Mouse (Mus musculus) ES-E14 (cell line): ENCODE data around the gene Tead1. TPM values are rescaled to one million over a fixed set of nuclear protein-coding genes. Genes with fewer than 3 reads are reported as not detected.

Experiments
- DNase-seq: peaks from one replicate; pipeline ENCODE4 v3.0.0-alpha.2; 2013; ENCODE audit warnings: low read depth, low spot score
- H3K27ac ChIP-seq: 2 replicates; pipeline ENCODE4 v1.5.1; 2012; ENCODE audit warnings: low read depth, mild to moderate bottlenecking, low read length, moderate library complexity, mixed read lengths; ENCODE audit not compliant: poor library complexity, insufficient read depth, severe bottlenecking
- H3K36me3 ChIP-seq: 2 replicates; pipeline ENCODE4 v1.6.1; 2012; ENCODE audit warnings: mild to moderate bottlenecking, low read length, moderate library complexity, mixed read lengths; ENCODE audit not compliant: control insufficient read depth, poor library complexity, insufficient read depth, severe bottlenecking
- H3K4me1 ChIP-seq, 2 experiments: fragments of 150-350 bp in 1 of 2; sonication (generic) in 1 of 2; 2 replicates each; pipeline ENCODE4 v1.6.1; 2012; ENCODE audit warnings: low read length in 2 of 2, mild to moderate bottlenecking in 1 of 2, mixed read lengths in 1 of 2; ENCODE audit not compliant: control insufficient read depth in 2 of 2, insufficient read depth in 2 of 2, poor library complexity in 1 of 2
- H3K4me3 ChIP-seq, 2 experiments: fragments of 150-350 bp in 1 of 2; sonication (generic) in 1 of 2; 2 replicates each; pipeline ENCODE4 v1.5.1; 2012; ENCODE audit warnings: low read length in 2 of 2, low read depth in 1 of 2, mild to moderate bottlenecking in 1 of 2, mixed read lengths in 1 of 2; ENCODE audit not compliant: insufficient read depth in 1 of 2, poor library complexity in 1 of 2, severe bottlenecking in 1 of 2
- H3K9ac ChIP-seq: 2 replicates; pipeline ENCODE4 v1.6.1; 2012; ENCODE audit warnings: low read depth, mild to moderate bottlenecking, low read length, mixed read lengths; ENCODE audit not compliant: poor library complexity, insufficient read depth, severe bottlenecking
- H3K9me3 ChIP-seq: fragments of 150-350 bp; sonication (generic); 2 replicates; pipeline ENCODE4 v1.6.1; 2012; ENCODE audit warnings: low read depth, mild to moderate bottlenecking, low read length; ENCODE audit not compliant: control insufficient read depth, insufficient read depth
- CHD2 ChIP-seq: IDR thresholded peaks from 2 replicates; pipeline ENCODE4 v1.6.1; 2014; ENCODE audit warnings: mild to moderate bottlenecking, low read depth, low read length, inconsistent platforms
- HCFC1 ChIP-seq: IDR thresholded peaks from 2 replicates; pipeline ENCODE4 v1.6.1; 2012; ENCODE audit warnings: low read length, inconsistent platforms, borderline replicate concordance; ENCODE audit not compliant: insufficient read depth
- MAFK ChIP-seq: IDR thresholded peaks from 2 replicates; pipeline ENCODE4 v1.6.1; 2014; ENCODE audit warnings: mild to moderate bottlenecking, low read depth, low read length, inconsistent platforms; ENCODE audit not compliant: insufficient read depth
- ZC3H11A ChIP-seq: IDR thresholded peaks from 2 replicates; pipeline ENCODE4 v1.6.1; 2012; ENCODE audit warnings: low read depth, mild to moderate bottlenecking, inconsistent platforms, low read length, borderline replicate concordance
- ZNF384 ChIP-seq: IDR thresholded peaks from 2 replicates; pipeline ENCODE4 v1.6.1; 2012; ENCODE audit warnings: low read depth, low read length, inconsistent platforms
- in situ Hi-C, 2 experiments: fragments of 600-800 bp; cut with MboI; formaldehyde crosslinking; loops; one replicate each; pipeline ENCODE4 v1.15.1; 2025; ENCODE audit warnings: low sequenced_read_pairs in 2 of 2, inconsistent platforms in 1 of 2; ENCODE audit not compliant: unreplicated experiment in 2 of 2
- total RNA-seq: library from RNA; depleted of rRNA; stranded (reverse); fragments of 300-350 nt; gene quantifications from 2 replicates; pipeline ENCODE4 v1.2.3, GENCODE M21; 2012

Gene Tead1
- total RNA-seq, 1 experiment = 90.5 TPM

DNA sequence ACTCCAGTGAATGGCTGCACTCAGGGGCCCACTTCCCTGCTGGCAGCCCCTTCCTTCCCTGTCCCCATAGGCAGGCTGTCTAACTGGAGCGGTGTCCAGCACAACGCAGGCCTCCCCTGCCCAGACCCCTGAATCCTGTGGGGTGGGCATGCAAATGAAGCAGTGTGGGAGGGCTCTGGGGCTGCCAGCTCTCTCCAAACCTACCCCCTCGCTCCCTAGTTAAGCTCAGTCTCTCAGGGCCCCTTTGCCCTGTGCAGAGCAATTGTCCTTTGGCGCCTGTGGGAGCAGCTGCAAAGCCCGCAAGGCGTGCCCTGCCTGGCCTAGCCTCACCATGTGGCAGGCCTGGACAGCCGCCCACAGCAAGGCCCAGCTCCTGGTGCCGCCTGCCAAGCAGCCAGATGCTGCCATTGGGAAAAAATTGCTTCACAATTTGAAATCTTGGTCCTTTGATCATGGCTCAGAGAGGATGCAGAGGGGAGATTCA is 204.7 kb downstream of the Tead1 start:
- in situ Hi-C loops = no loop called here
- TF ChIP-seq ZC3H11A (no peak), MAFK (no peak), CHD2 (no peak), HCFC1 (no peak), ZNF384 (no peak)
- Histone ChIP-seq H3K4me3 (no peak overlapping the region), H3K27ac (no peak overlapping the region; the same call in 1 of the 2 replicates), H3K9ac (no peak overlapping the region), H3K36me3 (peaks cover 10% of the 10 kb centered on the region), H3K9me3 (no peaks in the 10 kb centered on the region), H3K4me1 (peaks cover 0 to 5% of the 10 kb centered on the region in 2 experiments; a peak in 2 of 4 replicates)
- DNase-seq = no peak

DNA sequence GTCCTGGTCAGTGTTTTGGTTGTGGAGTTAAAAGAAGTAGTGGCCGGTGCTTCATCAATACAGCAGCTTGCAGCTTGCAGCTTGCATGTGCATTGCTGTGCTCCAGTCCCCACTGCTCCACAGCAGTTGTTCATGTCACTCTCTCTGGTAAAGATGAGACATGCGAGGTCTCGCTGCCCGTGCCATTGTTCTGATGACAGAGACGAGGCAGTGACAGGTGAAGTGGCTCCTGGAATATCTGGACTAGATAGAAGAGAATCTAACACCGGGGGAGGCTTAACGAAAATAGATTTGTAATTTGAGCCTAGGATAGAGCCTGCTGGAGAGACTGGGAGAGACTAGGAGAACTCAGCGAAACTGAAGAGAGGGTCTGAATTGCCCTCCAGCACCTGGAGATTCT is 206.4 kb downstream of the Tead1 start:
- no peak overlapping the region for H3K27ac ChIP-seq
- no peak overlapping the region for H3K4me3 ChIP-seq
- TF ChIP-seq MAFK (no peak), HCFC1 (no peak), CHD2 (no peak), ZNF384 (no peak), ZC3H11A (no peak)
- H3K9me3 ChIP-seq = no peaks in the 10 kb centered on the region
- no peak for DNase-seq
- H3K9ac ChIP-seq = no peak overlapping the region
- in situ Hi-C loops = no loop called here
- peaks cover 0 to 5% of the 10 kb centered on the region in 2 experiments; a peak in 2 of 4 replicates for H3K4me1 ChIP-seq
- H3K36me3 ChIP-seq = peaks cover 6% of the 10 kb centered on the region

DNA sequence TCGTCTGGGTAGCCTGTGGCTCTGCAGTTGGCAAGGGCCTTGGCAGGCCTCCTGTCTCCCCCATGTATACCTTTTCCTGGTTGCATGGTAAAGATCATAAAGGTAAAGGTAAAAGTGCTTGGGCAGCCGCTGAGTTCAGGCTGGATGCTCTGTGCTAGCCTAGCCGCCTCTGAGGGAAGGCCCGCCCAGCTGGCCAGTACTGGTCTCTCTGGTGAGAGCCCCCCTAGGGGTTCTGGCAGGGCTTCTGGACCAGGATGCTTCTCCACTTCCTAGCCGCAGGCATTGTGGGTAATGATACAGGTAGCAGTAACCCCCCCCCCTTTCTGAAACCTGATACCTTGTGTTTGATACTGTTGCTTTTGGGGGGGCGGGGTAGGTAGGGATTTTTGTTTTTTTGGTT is 212.8 kb downstream of the Tead1 start:
- in situ Hi-C loops = no loop called here
- H3K9ac ChIP-seq = no peak overlapping the region
- no peak for DNase-seq
- peaks cover 0 to 8% of the 10 kb centered on the region in 2 experiments; a peak in 2 of 4 replicates for H3K4me1 ChIP-seq
- H3K4me3 ChIP-seq = no peak overlapping the region
- no peak overlapping the region; the same call in 1 of the 2 replicates for H3K27ac ChIP-seq
- no peak for TF ChIP-seq MAFK
- TF ChIP-seq ZNF384 = no peak
- no peak for TF ChIP-seq ZC3H11A
- TF ChIP-seq HCFC1 = no peak
- no peak for TF ChIP-seq CHD2
- H3K36me3 ChIP-seq = peaks cover 17% of the 10 kb centered on the region
- no peaks in the 10 kb centered on the region for H3K9me3 ChIP-seq

DNA sequence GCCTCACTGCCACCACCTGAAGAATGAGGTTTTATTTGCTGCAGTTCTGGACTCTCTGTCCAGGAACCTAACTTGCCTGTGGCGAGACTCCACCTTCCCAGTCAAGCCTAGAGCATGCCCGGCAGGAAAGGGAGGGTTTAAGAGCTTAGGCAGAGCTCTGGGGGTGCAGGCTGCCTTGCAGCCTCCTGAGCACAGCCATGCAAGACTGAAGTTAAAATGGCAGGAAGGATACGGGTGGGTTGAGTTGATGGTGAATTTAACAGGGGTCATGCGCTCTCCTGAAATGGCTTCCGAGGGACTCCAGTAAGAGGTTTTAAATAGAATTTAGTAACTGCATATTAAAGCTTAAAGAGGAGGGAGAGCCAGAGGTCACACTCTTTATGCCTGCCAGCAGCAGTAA is 213.5 kb downstream of the Tead1 start:
- TF ChIP-seq MAFK (no peak), CHD2 (no peak), ZC3H11A (no peak)
- no peak for DNase-seq
- H3K9me3 ChIP-seq = no peaks in the 10 kb centered on the region
- in situ Hi-C loops = no loop called here
- H3K4me1 ChIP-seq = peaks cover 0 to 8% of the 10 kb centered on the region in 2 experiments; a peak in 2 of 4 replicates
- peak overlapping the region; percentile 30; the same call in 1 of the 2 replicates for H3K9ac ChIP-seq
- H3K4me3 ChIP-seq = no peak overlapping the region
- peaks cover 20% of the 10 kb centered on the region for H3K36me3 ChIP-seq
- H3K27ac ChIP-seq = peak overlapping the region; percentile 70; the same call in 1 of the 2 replicates

DNA sequence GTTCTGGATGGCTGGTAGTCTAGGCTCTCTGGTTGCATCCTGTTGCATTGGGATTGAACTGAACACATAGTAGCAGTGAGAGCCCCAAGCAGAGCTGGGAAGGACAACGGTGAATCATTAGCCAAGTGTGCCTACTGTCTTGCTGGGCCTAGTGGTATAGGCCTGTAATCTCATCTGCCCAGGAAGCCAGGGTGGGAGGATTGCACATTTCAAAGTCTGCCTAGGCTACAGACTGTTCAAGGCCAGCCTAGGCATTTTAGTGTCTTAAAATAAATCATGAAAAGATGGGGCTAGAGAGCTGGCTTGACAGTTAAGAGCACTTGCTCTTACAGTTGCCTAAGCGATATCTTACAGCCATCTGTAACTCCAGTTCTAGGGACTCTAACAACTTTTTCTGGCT is 217.2 kb downstream of the Tead1 start:
- in situ Hi-C loops = no loop called here
- Histone ChIP-seq H3K36me3 (peaks cover 36% of the 10 kb centered on the region), H3K9ac (no peak overlapping the region), H3K4me3 (no peak overlapping the region), H3K4me1 (peaks cover 0 to 8% of the 10 kb centered on the region in 2 experiments; a peak in 2 of 4 replicates), H3K9me3 (no peaks in the 10 kb centered on the region), H3K27ac (no peak overlapping the region)
- DNase-seq = no peak
- no peak for TF ChIP-seq MAFK
- no peak for TF ChIP-seq ZC3H11A
- no peak for TF ChIP-seq ZNF384
- TF ChIP-seq HCFC1 = no peak
- no peak for TF ChIP-seq CHD2
